Mouse (Mus musculus) MEL (cell line): ENCODE results near the gene Frmd4a. TPM values are rescaled to one million over a fixed set of nuclear protein-coding genes. Genes with fewer than 3 reads are reported as not detected.

Experiments
- DNase-seq: peaks from one replicate; pipeline ENCODE4 v3.0.0; 2011; ENCODE audit warnings: low read depth, low spot score
- H3K27ac ChIP-seq: 2 replicates; pipeline ENCODE4 v1.5.1; 2012; ENCODE audit warnings: low read depth, mild to moderate bottlenecking, control low read depth, low read length, moderate library complexity; ENCODE audit not compliant: control insufficient read depth
- H3K27me3 ChIP-seq, 2 experiments: fragments of 150-350 bp in 1 of 2; sonication (generic) in 1 of 2; 2 replicates each; pipeline ENCODE4 v1.6.1; 2012; ENCODE audit warnings: low read length in 2 of 2, mild to moderate bottlenecking in 2 of 2, improper control_type of control experiment in 1 of 2, moderate library complexity in 1 of 2; ENCODE audit not compliant: insufficient read depth in 2 of 2, control insufficient read depth in 1 of 2
- H3K36me3 ChIP-seq, 2 experiments: 2 replicates each; pipeline ENCODE4 v1.6.1; 2012 to 2014; ENCODE audit warnings: low read length in 2 of 2, improper control_type of control experiment in 1 of 2, inconsistent platforms in 1 of 2, mild to moderate bottlenecking in 1 of 2; ENCODE audit not compliant: insufficient read depth in 2 of 2, control insufficient read depth in 1 of 2
- H3K4me1 ChIP-seq, 2 experiments: fragments of 150-350 bp in 1 of 2; sonication (generic) in 1 of 2; 2 replicates each; pipeline ENCODE4 v1.6.1; 2012; ENCODE audit warnings: low read length in 2 of 2, improper control_type of control experiment in 1 of 2, mild to moderate bottlenecking in 1 of 2; ENCODE audit not compliant: insufficient read depth in 2 of 2, control insufficient read depth in 1 of 2
- H3K4me3 ChIP-seq, 2 experiments: fragments of 150-350 bp in 1 of 2; sonication (generic) in 1 of 2; 2 replicates each; pipeline ENCODE4 v1.5.1; 2012; ENCODE audit warnings: low read depth in 2 of 2, low read length in 2 of 2, mild to moderate bottlenecking in 2 of 2, moderate library complexity in 2 of 2, control low read depth in 1 of 2, improper control_type of control experiment in 1 of 2; ENCODE audit not compliant: control insufficient read depth in 1 of 2, insufficient read depth in 1 of 2
- H3K79me2 ChIP-seq: 2 replicates; pipeline ENCODE4 v1.6.1; 2012; ENCODE audit warnings: mild to moderate bottlenecking, low read length, moderate library complexity; ENCODE audit not compliant: control insufficient read depth, poor library complexity, insufficient read depth
- H3K9ac ChIP-seq: 2 replicates; pipeline ENCODE4 v1.6.1; 2012; ENCODE audit warnings: low read depth, mild to moderate bottlenecking, control low read depth, low read length, moderate library complexity; ENCODE audit not compliant: control insufficient read depth, poor library complexity, severe bottlenecking
- H3K9me3 ChIP-seq: fragments of 150-350 bp; sonication (generic); replicated peaks from 2 replicates; pipeline ENCODE4 v1.6.1; 2012; ENCODE audit warnings: mild to moderate bottlenecking, low read length, improper control_type of control experiment, moderate library complexity; ENCODE audit not compliant: insufficient read depth
- GABPA ChIP-seq: IDR thresholded peaks from 2 replicates; pipeline ENCODE4 v1.6.1; 2012; ENCODE audit warnings: low read depth, mild to moderate bottlenecking, inconsistent platforms, low read length, improper control_type of control experiment, moderate library complexity
- HCFC1 ChIP-seq: IDR thresholded peaks from 2 replicates; pipeline ENCODE4 v1.6.1; 2012; ENCODE audit warnings: low read depth, mild to moderate bottlenecking, inconsistent platforms, low read length, improper control_type of control experiment, moderate library complexity
- KAT2A ChIP-seq: conservative IDR thresholded peaks from 2 replicates; pipeline ENCODE4 v1.6.1; 2012; ENCODE audit warnings: low read depth, low read length, improper control_type of control experiment, inconsistent platforms
- MAFK ChIP-seq: IDR thresholded peaks from 2 replicates; pipeline ENCODE4 v1.6.1; 2011; ENCODE audit warnings: low read depth, mild to moderate bottlenecking, low read length, improper control_type of control experiment, borderline replicate concordance
- MAX ChIP-seq: IDR thresholded peaks from 2 replicates; pipeline ENCODE4 v1.6.1; 2011; ENCODE audit warnings: low read length, improper control_type of control experiment
- MAZ ChIP-seq: IDR thresholded peaks from 2 replicates; pipeline ENCODE4 v1.6.1; 2012; ENCODE audit warnings: low read depth, mild to moderate bottlenecking, inconsistent platforms, low read length, improper control_type of control experiment
- MYC ChIP-seq: IDR thresholded peaks from 2 replicates; pipeline ENCODE4 v1.6.1; 2011; ENCODE audit warnings: low read depth, mild to moderate bottlenecking, low read length, improper control_type of control experiment, moderate library complexity
- NELFE ChIP-seq: IDR thresholded peaks from 2 replicates; pipeline ENCODE4 v1.6.1; 2011; ENCODE audit warnings: low read depth, low read length, improper control_type of control experiment
- NRF1 ChIP-seq: IDR thresholded peaks from 2 replicates; pipeline ENCODE4 v1.6.1; 2014; ENCODE audit warnings: low read depth, mild to moderate bottlenecking, inconsistent platforms, low read length, improper control_type of control experiment, moderate library complexity; ENCODE audit not compliant: poor library complexity, insufficient read depth, severe bottlenecking
- POLR2A ChIP-seq, 2 experiments: IDR thresholded peaks; 2 replicates each; pipeline ENCODE4 v1.6.1; 2011 to 2012; ENCODE audit warnings: low read length in 2 of 2, mild to moderate bottlenecking in 2 of 2, control low read depth in 1 of 2, improper control_type of control experiment in 1 of 2, low read depth in 1 of 2, moderate library complexity in 1 of 2; ENCODE audit not compliant: control insufficient read depth in 1 of 2, insufficient read depth in 1 of 2, poor library complexity in 1 of 2
- POLR2AphosphoS2 ChIP-seq: IDR thresholded peaks from 2 replicates; pipeline ENCODE4 v1.6.1; 2011; ENCODE audit warnings: low read length, improper control_type of control experiment
- POLR2AphosphoS5 ChIP-seq: IDR thresholded peaks from 2 replicates; pipeline ENCODE4 v1.6.1; 2012; ENCODE audit warnings: low read depth, borderline replicate concordance, mild to moderate bottlenecking, inconsistent platforms, low read length, moderate library complexity, mixed read lengths
- RAD21 ChIP-seq: IDR thresholded peaks from 2 replicates; pipeline ENCODE4 v1.6.1; 2011; ENCODE audit warnings: mild to moderate bottlenecking, low read depth, low read length, improper control_type of control experiment
- RCOR1 ChIP-seq: IDR thresholded peaks from 2 replicates; pipeline ENCODE4 v1.6.1; 2012; ENCODE audit warnings: low read depth, mild to moderate bottlenecking, inconsistent platforms, low read length, improper control_type of control experiment
- SIN3A ChIP-seq: IDR thresholded peaks from 2 replicates; pipeline ENCODE4 v1.6.1; 2012; ENCODE audit warnings: low read length, improper control_type of control experiment, inconsistent platforms
- SMC3 ChIP-seq: IDR thresholded peaks from 2 replicates; pipeline ENCODE4 v1.6.1; 2011; ENCODE audit warnings: low read depth, low read length, improper control_type of control experiment
- TCF12 ChIP-seq: IDR thresholded peaks from 2 replicates; pipeline ENCODE4 v1.6.1; 2014; ENCODE audit warnings: low read depth, mild to moderate bottlenecking, inconsistent platforms, low read length, improper control_type of control experiment, moderate library complexity
- ZMIZ1 ChIP-seq: IDR thresholded peaks from 2 replicates; pipeline ENCODE4 v1.6.1; 2012; ENCODE audit warnings: low read depth, mild to moderate bottlenecking, inconsistent platforms, low read length, improper control_type of control experiment, moderate library complexity
- ZNF384 ChIP-seq: IDR thresholded peaks from 2 replicates; pipeline ENCODE4 v1.6.1; 2012; ENCODE audit warnings: low read depth, mild to moderate bottlenecking, inconsistent platforms, low read length, improper control_type of control experiment
- polyA plus RNA-seq, 2 experiments: library from polyadenylated mRNA; stranded (reverse) in 1 of 2; unstranded in 1 of 2; fragments of >175 nt in 1 of 2; fragments of >200 nt in 1 of 2; gene quantifications; 2 replicates each; pipeline versions ENCODE4 v1.2.1 to v1.2.4; 2012; ENCODE audit warnings: low replicate concordance in 2 of 2, low read depth in 1 of 2; ENCODE audit not compliant: insufficient read length in 2 of 2, insufficient read depth in 1 of 2, missing spikeins in 1 of 2
- total RNA-seq: library from RNA; depleted of rRNA; stranded (reverse); fragments of 300-350 nt; gene quantifications from 2 replicates; pipeline ENCODE4 v1.2.3, GENCODE M21; 2012

The Frmd4a gene
- total and polyA plus RNA-seq, 3 experiments = 6.4 to 14.4 TPM; not detected in 1

GRCm38 (mm10) chr2:4348509-4348908, 331.0 kb downstream of the Frmd4a start:
- Histone ChIP-seq H3K79me2 (no peaks in the 10 kb centered on the region), H3K9me3 (no peaks in the 10 kb centered on the region), H3K27me3 (no peaks in the 10 kb centered on the region), H3K27ac (no peak overlapping the region; the same call in 1 of the 2 replicates), H3K9ac (no peak overlapping the region), H3K36me3 (peaks cover 0 to 19% of the 10 kb centered on the region in 2 experiments; a peak in 2 of 4 replicates), H3K4me1 (peaks cover 5 to 34% of the 10 kb centered on the region in 2 experiments; a peak in 3 of 4 replicates), H3K4me3 (no peak overlapping the region)
- TF ChIP-seq GABPA = no peak
- TF ChIP-seq NELFE = no peak
- TF ChIP-seq MAFK = no peak
- no peak for TF ChIP-seq ZMIZ1
- TF ChIP-seq MAX = no peak
- TF ChIP-seq MAZ = no peak
- TF ChIP-seq ZNF384 = no peak
- TF ChIP-seq SIN3A = no peak
- DNase-seq = no peak

DNA sequence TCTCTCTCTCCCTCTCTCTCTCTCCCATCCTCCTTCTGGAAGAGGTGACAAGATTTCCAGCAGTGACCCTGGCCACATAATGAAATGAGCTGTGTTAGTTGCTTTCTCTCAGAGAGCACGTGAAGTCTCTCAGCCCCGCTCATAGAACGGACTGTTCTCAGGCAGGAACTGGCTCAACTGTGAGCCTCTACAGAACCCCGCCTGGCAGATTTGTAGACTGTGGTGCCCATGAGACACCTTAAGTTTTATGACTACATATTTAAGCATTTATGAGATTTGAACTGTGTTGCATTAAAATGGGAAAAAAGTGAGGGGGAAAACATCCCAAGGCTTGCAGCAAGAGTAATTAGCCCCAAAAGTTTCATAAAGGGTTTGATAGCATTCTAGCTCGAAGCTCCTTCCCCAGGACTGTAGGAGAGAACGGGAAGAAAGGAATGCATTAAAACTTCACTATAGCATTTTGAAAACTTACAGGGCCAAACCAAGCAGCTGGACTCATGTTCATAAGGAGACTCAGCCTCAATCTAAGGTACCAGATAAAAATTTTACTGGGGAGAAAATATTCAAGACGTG, 339.4 kb downstream of the Frmd4a start:
- H3K9me3 ChIP-seq = no peaks in the 10 kb centered on the region
- no peak overlapping the region for H3K9ac ChIP-seq
- H3K4me3 ChIP-seq = no peak overlapping the region
- DNase-seq = no peak
- H3K27me3 ChIP-seq = no peaks in the 10 kb centered on the region; a peak in 2 of 4 replicates
- TF ChIP-seq HCFC1 (no peak), SMC3 (no peak), NELFE (no peak), ZNF384 (no peak), MYC (no peak), TCF12 (no peak), MAFK (no peak), RAD21 (no peak), MAX (no peak), SIN3A (no peak), POLR2A (IDR thresholded peaks at IDR 0.05; ENCODE audit: control insufficient read depth in 1 of 2, insufficient read depth in 1 of 2, low read depth in 1 of 2, low read length in 2 of 2, poor library complexity in 1 of 2) (no peak), RCOR1 (no peak), POLR2AphosphoS5 (no peak), POLR2AphosphoS2 (no peak), KAT2A (no peak), MAZ (no peak), NRF1 (no peak)
- H3K79me2 ChIP-seq = no peaks in the 10 kb centered on the region
- no peaks in the 10 kb centered on the region for H3K36me3 ChIP-seq
- H3K27ac ChIP-seq = no peak overlapping the region
- H3K4me1 ChIP-seq = no peaks in the 10 kb centered on the region
